Mouse (Mus musculus): ENCODE measurements at regions not wholly inside any gene's neighbourhood (a gene's known extent, or its start where the extent isn't known, plus 50 kb on each side); places are given as distances from the start of the nearest gene placed in this dataset.

GRCm38 (mm10) chr3:83556788-83557515, 209.2 kb upstream of the Sfrp2 start:
- no peak for DNase-seq

DNA sequence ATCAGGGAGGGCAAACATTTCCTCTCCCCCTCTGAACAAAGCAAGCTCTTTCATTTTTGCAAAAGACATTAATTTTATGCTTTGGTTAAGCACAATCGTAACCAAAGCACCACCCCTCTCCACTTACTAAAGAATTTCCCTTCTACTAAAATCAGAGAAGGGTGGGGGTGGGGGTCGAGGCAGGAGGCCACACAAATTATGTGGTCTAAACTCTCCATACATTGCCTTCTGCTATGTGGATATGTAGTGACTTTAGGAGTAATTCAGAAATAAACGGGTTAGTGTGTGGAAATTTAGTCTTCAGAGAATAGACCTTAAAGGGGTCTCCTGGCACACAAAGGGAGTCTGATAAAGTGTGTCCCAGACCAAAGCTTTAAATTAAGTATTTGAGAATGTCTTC, 204.1 kb upstream of the Sfrp2 start:
- DNase-seq, result no peak

DNA sequence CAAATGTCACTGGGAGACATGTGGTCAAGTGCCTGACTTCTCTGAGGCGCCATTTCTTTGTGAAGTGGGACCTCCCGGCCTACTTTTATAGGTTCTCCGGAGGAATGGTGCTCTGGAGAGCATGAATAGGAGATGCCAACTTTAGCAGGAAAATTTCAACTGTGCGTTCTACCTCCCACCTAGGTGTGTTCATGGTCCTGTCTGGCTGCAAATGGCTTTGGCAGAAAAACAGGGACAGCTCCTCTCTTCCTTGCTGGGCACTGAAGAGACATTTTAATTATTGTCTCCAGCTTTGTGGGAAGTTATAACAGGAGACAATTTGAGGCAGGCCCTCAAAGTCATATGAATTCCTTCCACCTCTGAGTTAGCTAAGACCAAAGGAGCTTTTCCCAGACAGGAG, 190.6 kb upstream of the Sfrp2 start:
- no peak for DNase-seq

DNA sequence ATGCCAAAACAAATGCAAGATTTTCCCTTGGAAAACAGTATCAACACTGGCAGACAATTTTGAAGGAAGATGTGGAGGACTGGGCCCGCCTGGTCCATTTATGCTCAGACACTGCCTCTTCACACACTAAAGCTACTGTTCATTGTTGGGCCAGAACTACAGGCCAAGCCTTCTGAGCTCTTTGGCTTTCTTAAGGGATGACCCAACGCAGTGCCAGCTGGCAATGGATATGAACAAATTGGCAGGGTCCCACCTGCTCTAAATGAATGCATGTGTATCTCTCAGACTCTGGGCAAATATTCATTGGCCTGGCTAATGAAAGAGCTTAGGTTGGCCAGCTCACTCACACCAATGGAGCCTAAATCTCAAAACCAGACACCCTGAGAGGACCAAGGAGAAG, 190.0 kb upstream of the Sfrp2 start:
- no peak for DNase-seq

- DNase-seq, result no peak
Observed at GRCm38 (mm10) chr3:83580766-83581165, 185.4 kb upstream of the Sfrp2 start.

- no peak for DNase-seq
Observed at GRCm38 (mm10) chr3:83582256-83582655, 183.9 kb upstream of the Sfrp2 start.

GRCm38 (mm10) chr3:83583071-83583672, 182.9 kb upstream of the Sfrp2 start:
- DNase-seq, result no peak

DNA sequence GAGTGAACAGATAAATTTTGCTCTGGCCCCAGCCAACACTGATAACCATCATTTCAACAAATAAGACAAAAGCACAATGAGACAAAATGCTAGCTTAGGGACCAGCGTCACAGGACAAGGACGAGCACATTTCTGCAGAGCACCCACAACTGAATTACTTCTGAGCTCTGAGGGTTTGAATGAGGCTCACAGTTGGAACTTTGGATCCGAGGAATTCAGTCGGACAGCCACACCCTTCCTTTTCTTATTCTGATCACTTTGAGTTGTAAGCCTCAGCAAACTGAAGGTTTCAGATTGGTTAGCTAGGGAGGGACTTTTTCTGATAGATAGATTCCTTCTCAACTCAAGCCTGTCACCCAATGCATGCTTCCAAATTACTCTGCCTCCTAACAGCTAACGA, 180.0 kb upstream of the Sfrp2 start:
- DNase-seq, result no peak

GRCm38 (mm10) chr3:83586551-83586950, 179.6 kb upstream of the Sfrp2 start:
- no peak for DNase-seq

- DNase-seq, result no peak
Observed at GRCm38 (mm10) chr3:83589127-83589526, 177.0 kb upstream of the Sfrp2 start.

- DNase-seq, result no peak
Observed at GRCm38 (mm10) chr3:83591206-83591605, 174.9 kb upstream of the Sfrp2 start.

DNA sequence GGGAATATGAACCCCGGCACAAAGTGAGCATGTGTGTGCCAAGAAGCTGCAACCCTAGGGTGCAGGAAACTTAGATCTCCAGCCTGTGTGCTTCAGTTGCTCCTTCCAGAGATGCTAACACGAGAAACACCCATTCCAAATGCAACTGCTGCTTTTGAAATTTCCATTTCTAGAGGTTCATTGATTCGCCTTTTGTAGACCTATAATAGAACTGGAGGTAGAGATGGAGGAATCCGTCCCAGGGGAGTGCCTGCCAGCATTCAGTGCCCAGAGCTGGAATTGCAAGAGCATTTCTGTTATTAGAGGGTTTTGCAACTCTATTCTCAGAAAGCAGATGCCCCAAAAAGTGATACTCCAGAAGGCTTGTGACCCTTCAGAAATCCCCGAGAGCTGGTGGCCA, 172.8 kb upstream of the Sfrp2 start:
- DNase-seq, result no peak

DNA sequence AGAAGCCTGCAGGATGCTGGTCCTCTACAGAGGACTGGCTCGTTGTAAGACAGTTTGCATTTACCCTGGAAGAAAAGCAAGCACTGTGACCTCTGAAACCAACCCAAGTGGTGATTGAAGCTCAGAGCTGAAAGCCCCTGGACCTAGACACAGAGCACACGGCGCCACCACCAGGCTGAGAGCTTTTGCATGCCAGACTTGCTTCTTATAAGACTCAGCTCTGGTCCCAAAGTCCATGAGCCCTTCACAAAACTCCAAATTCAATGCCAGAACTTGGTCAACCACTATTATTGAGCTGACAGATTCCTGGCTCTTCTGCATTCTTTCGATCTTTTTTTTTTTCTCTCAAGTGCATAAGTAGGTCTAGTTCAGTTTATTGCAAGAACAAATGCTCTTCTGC, 164.6 kb upstream of the Sfrp2 start:
- no peak for DNase-seq

GRCm38 (mm10) chr3:83609095-83609770, 156.9 kb upstream of the Sfrp2 start:
- DNase-seq, result no peak

DNA sequence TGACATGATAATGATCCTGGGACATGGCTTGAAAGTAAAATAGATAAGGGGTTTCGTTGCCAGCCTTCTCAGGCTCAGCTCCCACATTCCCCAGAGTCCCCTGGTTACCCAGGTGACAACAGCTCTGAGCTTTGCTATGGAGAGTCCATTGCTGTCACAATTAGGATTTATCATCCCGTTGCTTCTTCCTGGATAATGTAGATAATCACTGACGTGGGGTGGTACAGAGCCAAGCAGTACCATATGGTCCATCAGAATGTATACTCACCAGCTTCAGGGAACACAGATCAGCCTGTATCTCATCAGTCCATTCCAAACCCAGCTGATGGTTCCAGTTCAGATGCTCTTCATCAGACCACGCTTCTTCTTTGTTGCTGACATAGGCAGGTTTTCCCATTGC, 145.7 kb upstream of the Sfrp2 start:
- no peak for DNase-seq

DNA sequence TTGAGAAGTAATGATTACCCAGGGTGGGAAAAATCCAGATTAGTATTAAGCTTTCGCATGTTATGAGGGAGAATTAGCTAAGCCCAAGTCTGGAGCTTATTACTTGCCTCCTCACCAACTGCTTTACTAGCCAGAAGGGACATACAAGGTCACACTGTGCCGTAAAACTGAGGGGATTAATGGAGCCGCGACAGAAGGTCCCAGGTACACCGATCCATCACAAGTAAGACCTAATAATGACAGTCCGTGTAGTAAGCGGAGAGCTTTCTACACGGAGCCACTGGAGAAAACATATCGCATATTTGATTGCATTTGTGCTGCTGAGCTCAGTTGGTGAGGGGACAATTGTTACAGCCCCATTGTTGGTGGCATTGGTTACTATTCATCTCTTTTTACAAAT, 133.1 kb upstream of the Sfrp2 start:
- no peak for DNase-seq

DNA sequence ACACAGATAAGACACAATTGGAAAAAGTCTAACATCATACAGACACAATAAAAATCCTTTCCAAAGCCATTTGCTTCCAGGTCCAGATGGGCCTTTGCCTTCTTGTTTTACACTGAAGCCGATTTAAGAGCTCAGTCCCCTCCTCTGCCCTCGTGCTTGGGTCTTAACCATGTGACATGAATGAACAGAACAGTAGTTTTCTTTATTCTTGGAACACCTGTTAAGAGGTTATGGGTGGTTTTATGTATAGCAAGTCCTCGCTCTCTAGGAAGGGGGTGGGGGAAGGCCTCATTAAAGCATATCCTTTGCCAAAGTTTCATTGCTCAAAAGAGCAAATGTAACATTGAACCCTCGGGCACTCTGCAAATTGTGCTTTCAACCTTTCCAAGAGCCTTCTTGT, 125.7 kb upstream of the Sfrp2 start:
- DNase-seq, result no peak

GRCm38 (mm10) chr3:83663716-83664115, 102.4 kb upstream of the Sfrp2 start:
- DNase-seq, result no peak

DNA sequence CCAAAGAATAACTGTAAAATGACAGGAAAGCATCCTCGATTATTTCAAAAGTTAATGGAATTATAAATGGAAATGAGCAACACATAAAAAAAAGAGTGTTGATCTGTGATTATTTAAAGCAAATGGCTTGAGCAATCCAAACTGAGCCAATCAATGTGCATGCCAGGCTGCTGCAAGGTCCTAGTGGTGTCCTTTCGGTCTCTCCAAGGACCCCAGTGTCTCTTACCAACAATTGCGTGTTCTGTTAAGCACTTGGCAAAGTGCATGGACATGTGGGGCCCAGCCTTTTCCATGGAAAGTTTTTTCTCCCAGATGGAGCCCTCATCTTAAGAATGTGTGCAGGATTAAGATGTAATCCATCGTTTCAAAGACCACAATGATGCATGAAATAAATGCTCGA, 90.0 kb upstream of the Sfrp2 start:
- DNase-seq, result no peak

DNA sequence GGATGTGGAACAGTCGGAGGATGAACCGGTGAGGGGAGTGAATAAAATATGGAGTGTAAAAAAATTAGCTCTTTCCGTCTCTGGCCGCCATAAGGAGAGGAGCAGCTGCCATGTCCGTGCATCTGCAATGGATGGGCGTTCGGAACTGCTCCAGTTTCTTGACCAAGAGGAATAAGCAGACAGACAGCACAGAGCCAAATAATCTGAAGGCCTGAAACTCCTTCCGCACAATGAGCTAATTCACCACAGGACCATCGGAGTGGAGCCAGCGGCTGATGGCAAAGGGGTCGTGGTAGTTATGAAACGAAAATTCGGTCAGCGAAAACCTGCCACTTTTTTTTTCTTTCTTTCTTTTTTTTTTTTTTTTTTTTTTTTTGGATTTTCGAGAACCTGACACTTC, 79.5 kb upstream of the Sfrp2 start:
- DNase-seq, result no peak

DNA sequence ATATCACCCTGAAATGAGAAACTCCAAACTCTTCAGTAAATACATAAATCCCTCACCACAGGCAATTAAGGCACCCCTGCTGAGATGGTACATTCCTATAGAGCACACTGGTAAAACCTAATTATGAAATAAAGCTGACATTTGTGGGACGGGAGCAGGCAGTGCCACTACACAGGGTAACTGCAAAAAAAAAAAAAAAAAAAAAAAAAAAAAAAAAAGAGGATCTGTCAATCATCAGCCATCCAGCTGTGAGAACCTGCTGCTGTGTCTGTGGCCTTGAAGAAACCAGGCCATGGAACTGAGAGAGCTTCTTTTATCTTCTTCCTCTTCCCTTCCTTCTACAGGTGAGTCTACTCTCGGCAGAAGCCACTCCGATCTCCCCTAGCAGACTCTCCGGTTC, 78.6 kb upstream of the Sfrp2 start:
- no peak for DNase-seq

DNA sequence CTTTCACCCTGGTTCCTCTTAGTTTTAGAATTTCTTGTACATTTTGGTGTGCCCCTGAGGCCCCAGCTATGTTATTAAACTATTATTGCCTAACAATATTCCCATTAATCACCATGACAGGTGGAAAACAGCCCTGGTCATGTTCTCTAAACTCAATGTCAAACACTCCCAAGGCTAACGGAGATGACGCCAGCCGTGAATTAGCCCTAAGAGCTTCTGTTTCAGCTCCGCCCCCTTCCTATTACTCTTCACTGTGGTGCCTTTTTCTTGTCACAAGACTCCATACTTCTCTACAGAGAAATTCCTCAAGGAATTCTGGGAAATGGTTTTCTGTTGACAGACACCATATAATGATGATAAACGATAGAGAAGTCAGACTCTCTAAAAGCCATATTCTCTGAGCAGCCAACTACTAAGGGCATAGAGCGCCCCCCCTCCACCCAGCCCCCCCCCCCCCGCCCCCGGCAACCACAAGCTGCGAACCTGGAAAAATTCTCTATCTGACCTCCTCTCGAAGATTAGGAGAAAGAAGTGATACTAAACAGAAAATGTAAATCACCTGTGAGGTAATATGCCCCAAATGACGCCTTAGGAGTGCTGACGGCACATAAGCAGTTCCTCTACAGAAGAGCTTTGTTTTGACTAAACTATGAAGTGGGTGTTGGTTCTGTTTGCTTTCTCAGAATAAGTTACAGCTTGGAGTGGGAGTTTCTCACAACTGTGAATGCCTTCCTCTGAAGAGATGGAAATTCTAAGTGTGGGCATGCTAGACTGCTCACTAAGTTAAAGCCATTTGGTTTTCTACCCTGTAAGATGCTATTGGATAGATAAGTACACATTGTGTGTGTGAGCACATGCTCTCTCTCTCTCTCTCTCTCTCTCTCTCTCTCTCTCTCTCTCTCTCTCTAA, 76.8 kb upstream of the Sfrp2 start:
- DNase-seq, result no peak

- DNase-seq, result no peak
Observed at GRCm38 (mm10) chr3:83694505-83694904, 71.6 kb upstream of the Sfrp2 start.

Data from thymus, postnatal 14 days (tissue).